Mouse (Mus musculus) intestine, embryonic 14.5 days (tissue): Measurements from ENCODE around the gene Hs3st2. TPM values are rescaled to one million over a fixed set of nuclear protein-coding genes. Genes with fewer than 3 reads are reported as not detected.

Experiments used
- ATAC-seq: fragments of 200-750 bp; cut with Nextera tagmentation; replicated peaks from 2 replicates; pipeline ENCODE4 v1.8.0; 2017; ENCODE audit warnings: low read depth, moderate number of reproducible peaks, moderate TSS enrichment, moderate library complexity; ENCODE audit not compliant: low FRiP score, low TSS enrichment
- DNase-seq: peaks from one replicate; pipeline ENCODE4 v3.0.0-alpha.2; 2018; ENCODE audit warnings: low spot score
- H3K27ac ChIP-seq: fragments of 300-500 bp; sonication (generic); 2 replicates; pipeline ENCODE4 v1.5.1; 2014; ENCODE audit warnings: low read depth, mild to moderate bottlenecking, control low read depth
- H3K27me3 ChIP-seq: fragments of 300-500 bp; sonication (generic); replicated peaks from 2 replicates; pipeline ENCODE4 v1.6.1; 2014; ENCODE audit warnings: low read length, control low read depth; ENCODE audit not compliant: control insufficient read depth, insufficient read depth
- H3K36me3 ChIP-seq: fragments of 300-500 bp; sonication (generic); 2 replicates; pipeline ENCODE4 v1.6.1; 2014; ENCODE audit warnings: low read length, control low read depth; ENCODE audit not compliant: control insufficient read depth, insufficient read depth
- H3K4me1 ChIP-seq: fragments of 300-500 bp; sonication (generic); replicated peaks from 2 replicates; pipeline ENCODE4 v1.6.1; 2014; ENCODE audit warnings: low read length, control low read depth, mixed read lengths; ENCODE audit not compliant: control insufficient read depth, insufficient read depth
- H3K4me2 ChIP-seq: fragments of 300-500 bp; sonication (generic); 2 replicates; pipeline ENCODE4 v1.6.1; 2014; ENCODE audit warnings: low read length
- H3K4me3 ChIP-seq: fragments of 300-500 bp; sonication (generic); 2 replicates; pipeline ENCODE4 v1.5.1; 2014; ENCODE audit warnings: low read depth, low read length, control low read depth, mixed read lengths
- H3K9ac ChIP-seq: fragments of 300-500 bp; sonication (generic); 2 replicates; pipeline ENCODE4 v1.6.1; 2014; ENCODE audit warnings: mild to moderate bottlenecking, low read length
- H3K9me3 ChIP-seq: fragments of 300-500 bp; sonication (generic); 2 replicates; pipeline ENCODE4 v1.6.1; 2016; ENCODE audit warnings: low read length, control low read depth; ENCODE audit not compliant: control insufficient read depth
- WGBS: fragments of 180-500 bp; shearing (Covaris S2); extraction: QIAGEN DNeasy Blood & Tissue Kit; methylation state at CpG from one replicate; pipeline ENCODE4 v1.1.7; 2014; 5-methylcytosine and 5-hydroxymethylcytosine counted together
- polyA plus RNA-seq: library from polyadenylated mRNA; unstranded; fragments of >200 nt; fragmentation: Nextera tagmentation; extraction: Ambion mirVana; gene quantifications from 2 replicates; pipeline ENCODE4 v1.2.1, GENCODE M21; 2014

The Hs3st2 gene
- polyA plus RNA-seq, 1 experiment from 2014 or later = 0.68 TPM

GRCm38 (mm10) chr7:121542458-121542857 is 150.8 kb downstream of the Hs3st2 start:
- H3K4me3 ChIP-seq = no peak overlapping the region
- no peaks in the 10 kb centered on the region for H3K4me1 ChIP-seq
- no peaks in the 10 kb centered on the region; the same call in 1 of the 2 replicates for H3K9me3 ChIP-seq
- WGBS = 52% methylated on average over 2 of the region's 2 CpGs
- no peaks in the 10 kb centered on the region for H3K36me3 ChIP-seq
- H3K27ac ChIP-seq = no peak overlapping the region
- no peak overlapping the region for H3K9ac ChIP-seq
- no peak for DNase-seq
- no peaks in the 10 kb centered on the region for H3K27me3 ChIP-seq
- H3K4me2 ChIP-seq = no peak overlapping the region
- no peak for ATAC-seq

- DNase-seq = no peak
Observed at GRCm38 (mm10) chr7:121549329-121550022, 157.8 kb downstream of the Hs3st2 start.

More at GRCm38 (mm10) chr7:121549329-121550022, 157.8 kb downstream of the Hs3st2 start:
- 74% methylated on average over 18 of the region's 18 CpGs for WGBS
- Histone ChIP-seq H3K4me3 (no peak overlapping the region), H3K9ac (no peak overlapping the region), H3K9me3 (no peaks in the 10 kb centered on the region), H3K4me1 (no peaks in the 10 kb centered on the region), H3K36me3 (no peaks in the 10 kb centered on the region), H3K4me2 (no peak overlapping the region), H3K27me3 (no peaks in the 10 kb centered on the region), H3K27ac (no peak overlapping the region)
- ATAC-seq = no peak
